8 mouse cellular contexts compared by ENCODE assay signal in the genomic region with DNA sequence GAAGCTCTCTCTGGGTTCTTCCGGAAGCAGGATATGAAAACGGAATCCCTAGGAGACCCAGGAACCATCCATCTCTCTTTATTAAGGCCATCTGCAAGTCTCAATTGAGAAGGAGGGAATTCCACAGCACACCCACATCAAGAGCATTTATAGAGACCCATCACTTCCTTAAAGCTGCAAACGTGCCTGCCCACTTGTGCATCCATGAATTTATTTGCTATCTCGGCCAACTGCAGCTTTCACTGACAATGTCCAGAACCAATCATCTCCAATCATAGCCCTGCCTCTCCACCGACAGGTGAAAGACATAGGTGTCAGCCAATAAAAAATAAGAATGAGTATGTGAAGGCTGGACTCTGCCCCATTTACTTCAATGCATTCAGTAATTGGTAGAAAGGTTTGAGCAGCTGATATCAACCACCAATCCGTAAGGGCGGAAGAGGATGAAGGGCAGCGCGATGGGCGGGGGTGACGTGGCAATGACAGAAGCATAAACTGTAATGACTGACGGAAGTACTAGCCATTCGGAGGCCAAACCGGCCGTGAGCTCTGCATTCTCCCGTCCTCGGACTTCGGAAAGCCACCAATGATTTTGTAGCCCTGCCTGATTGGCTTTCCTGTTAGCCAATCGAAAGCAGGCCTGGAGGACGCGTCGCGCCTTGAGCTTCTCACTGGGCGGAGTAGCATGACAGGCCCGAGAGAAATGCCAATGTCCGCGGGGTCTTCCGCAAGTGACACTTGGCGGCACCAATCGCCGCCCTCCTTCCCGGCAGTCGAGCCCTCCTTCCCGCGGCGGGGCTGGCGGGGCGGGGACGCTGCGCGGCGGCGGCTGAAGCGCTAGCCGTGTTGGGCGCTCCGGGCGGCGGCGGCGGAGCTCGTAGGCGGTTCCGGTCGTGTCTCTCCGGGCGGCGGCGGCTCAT. TPM values are rescaled to one million over a fixed set of nuclear protein-coding genes. Genes with fewer than 3 reads are reported as not detected.
DNase-seq lines count a peak whose midpoint lies in the region; ATAC-seq and TF ChIP-seq lines count a peak whose summit lies in the region.

Gene Osbp (plus strand): TSS at position 919 of the 920 bp plus-strand sequence.

- peak within 1 kb of the TSS; percentile 88 for H3K27ac ChIP-seq in embryonic facial prominence, embryonic 13.5 days
- H3K27ac ChIP-seq in kidney, adult 2 months (ENCODE audit: insufficient read depth, low read depth, low read length), result peak within 1 kb of the TSS; percentile 65
- H3K27ac ChIP-seq in limb, embryonic 12.5 days, result peak within 1 kb of the TSS; percentile 74
- H3K27ac ChIP-seq in midbrain, embryonic 15.5 days, result peak within 1 kb of the TSS; percentile 86
- peak within 1 kb of the TSS; percentile 78 for H3K27ac ChIP-seq in spleen, adult 2 months (ENCODE audit: insufficient read depth, low read length)

- peaks cover 14% of the 10 kb centered on the region for H3K4me1 ChIP-seq in embryonic facial prominence, embryonic 13.5 days
- H3K4me1 ChIP-seq in kidney, adult 2 months (ENCODE audit: control insufficient read depth, insufficient read depth, low read length), result peaks cover 5% of the 10 kb centered on the region
- peaks cover 23% of the 10 kb centered on the region for H3K4me1 ChIP-seq in limb, embryonic 12.5 days (replicated peaks)
- H3K4me1 ChIP-seq in midbrain, embryonic 15.5 days, result peaks cover 31% of the 10 kb centered on the region
- no peaks in the 10 kb centered on the region for H3K4me1 ChIP-seq in spleen, adult 2 months (ENCODE audit: control insufficient read depth, insufficient read depth, insufficient read length)

- peak; percentile 97 for ATAC-seq in embryonic facial prominence, embryonic 13.5 days (ENCODE audit: insufficient number of reproducible peaks, insufficient read depth, low FRiP score, low TSS enrichment, low read depth)
- peak; percentile 98 for ATAC-seq in limb, embryonic 12.5 days (ENCODE audit: insufficient number of reproducible peaks, insufficient read depth, low FRiP score, low TSS enrichment, low read depth)
- ATAC-seq in midbrain, embryonic 15.5 days (replicated peaks), result peak; percentile 98

- 0% methylated on average over 54 of the region's 59 CpGs for WGBS in embryonic facial prominence, embryonic 13.5 days
- WGBS in kidney, adult 2 months, result under 1% methylated on average over 59 of the region's 59 CpGs
- under 1% methylated on average over 50 of the region's 59 CpGs for WGBS in limb, embryonic 12.5 days
- under 1% methylated on average over 59 of the region's 59 CpGs for WGBS in midbrain, embryonic 15.5 days
- under 1% methylated on average over 59 of the region's 59 CpGs for WGBS in spleen, adult 2 months

- H3K27me3 ChIP-seq in embryonic facial prominence, embryonic 13.5 days, result no peaks in the 10 kb centered on the region
- H3K27me3 ChIP-seq in kidney, adult 2 months (replicated peaks; ENCODE audit: control insufficient read depth, insufficient read depth, low read length), result no peaks in the 10 kb centered on the region
- H3K27me3 ChIP-seq in limb, embryonic 12.5 days, result no peaks in the 10 kb centered on the region
- no peaks in the 10 kb centered on the region for H3K27me3 ChIP-seq in midbrain, embryonic 15.5 days (replicated peaks)
- H3K27me3 ChIP-seq in spleen, adult 2 months (ENCODE audit: control insufficient read depth, insufficient read depth, low read length), result no peaks in the 10 kb centered on the region

- peak within 1 kb of the TSS; percentile 85 for H3K9ac ChIP-seq in embryonic facial prominence, embryonic 13.5 days
- peak within 1 kb of the TSS; percentile 73 for H3K9ac ChIP-seq in limb, embryonic 12.5 days (replicated peaks)
- H3K9ac ChIP-seq in midbrain, embryonic 15.5 days, result peak within 1 kb of the TSS; percentile 64

- peak within 1 kb of the TSS; percentile 79 for H3K4me2 ChIP-seq in embryonic facial prominence, embryonic 13.5 days
- peak within 1 kb of the TSS; percentile 95 for H3K4me2 ChIP-seq in limb, embryonic 12.5 days
- H3K4me2 ChIP-seq in midbrain, embryonic 15.5 days, result peak within 1 kb of the TSS; percentile 82

- H3K4me3 ChIP-seq in embryonic facial prominence, embryonic 13.5 days, result peak within 1 kb of the TSS; percentile 86
- H3K4me3 ChIP-seq in kidney, adult 2 months (ENCODE audit: insufficient read depth, low read depth, low read length), result peak within 1 kb of the TSS; percentile 100
- H3K4me3 ChIP-seq in limb, embryonic 12.5 days (replicated peaks), result peak within 1 kb of the TSS; percentile 79
- H3K4me3 ChIP-seq in midbrain, embryonic 15.5 days, result peak within 1 kb of the TSS; percentile 72
- H3K4me3 ChIP-seq in spleen, adult 2 months (ENCODE audit: extremely low read depth, insufficient read depth, insufficient read length), result peak within 1 kb of the TSS; percentile 79

- H3K9me3 ChIP-seq in embryonic facial prominence, embryonic 13.5 days, result no peaks in the 10 kb centered on the region
- peaks cover 4% of the 10 kb centered on the region; the same call in 1 of the 2 replicates for H3K9me3 ChIP-seq in limb, embryonic 12.5 days
- no peaks in the 10 kb centered on the region for H3K9me3 ChIP-seq in midbrain, embryonic 15.5 days

- peak; percentile 95 for DNase-seq in 3134 (ENCODE audit: extremely low read depth, insufficient read length, low spot score)
- peak; percentile 98 to 99 for DNase-seq in adrenal gland, postnatal 36 days
- DNase-seq in heart, adult 18-20 months, result peak; percentile 100
- peak; percentile 100 for DNase-seq in kidney, adult 2 months
- peak; percentile 99 to 100 for DNase-seq in spleen, adult 2 months (ENCODE audit: low read depth in 1 of 2, low spot score in 2 of 2)

- TF ChIP-seq POLR2A in kidney, adult 2 months (IDR thresholded peaks at IDR 0.05; ENCODE audit: low read depth, low read length), result no peak
- peak; percentile 79 for TF ChIP-seq POLR2A in spleen, adult 2 months (IDR thresholded peaks at IDR 0.05; ENCODE audit: low read depth, low read length)

- TF ChIP-seq CTCF in kidney, adult 2 months (conservative IDR thresholded peaks at IDR 0.05; ENCODE audit: insufficient read depth, insufficient read length, low read depth, low read length), result no peak
- no peak for TF ChIP-seq CTCF in spleen, adult 2 months (IDR thresholded peaks at IDR 0.05; ENCODE audit: extremely low read depth, insufficient read depth, insufficient read length, insufficient replicate concordance)

- H3K36me3 ChIP-seq in embryonic facial prominence, embryonic 13.5 days, result peaks cover 5% of the 10 kb centered on the region; the same call in 1 of the 2 replicates
- no peaks in the 10 kb centered on the region for H3K36me3 ChIP-seq in kidney, adult 2 months (ENCODE audit: control insufficient read depth, insufficient read depth, low read length)
- H3K36me3 ChIP-seq in limb, embryonic 12.5 days, result peaks cover 4% of the 10 kb centered on the region; the same call in 1 of the 2 replicates
- no peaks in the 10 kb centered on the region for H3K36me3 ChIP-seq in midbrain, embryonic 15.5 days (replicated peaks)
- no peaks in the 10 kb centered on the region for H3K36me3 ChIP-seq in spleen, adult 2 months (ENCODE audit: control insufficient read depth, insufficient read depth, low read length)

RNA-seq across cellular contexts. Expression of gene Osbp, which starts in this region (rescaled TPM):
- total RNA-seq in adrenal gland, postnatal 36 days (2021), result 100 to 1,000 TPM in 1 of 2 experiments, 10 to 100 TPM in 1; 81.5 to 117 TPM
- 5.0 and 7.0 TPM in 2 replicates for polyA plus RNA-seq in embryonic facial prominence, embryonic 13.5 days (2015; fragmentation: Nextera tagmentation; extraction: Ambion mirVana)
- 10 to 100 TPM; 97.2 to 99.2 TPM for total RNA-seq in heart, adult 18-20 months (2021)
- polyA plus RNA-seq in kidney, adult 2 months (2012; rRNA removed), result 21.7 and 24.8 TPM in 2 replicates
- 4.9 and 5.1 TPM in 2 replicates for polyA plus RNA-seq in limb, embryonic 12.5 days (2016; fragmentation: Nextera tagmentation; extraction: Ambion mirVana)
- 3.9 and 4.0 TPM in 2 replicates for polyA plus RNA-seq in midbrain, embryonic 15.5 days (2015; fragmentation: Nextera tagmentation; extraction: Ambion mirVana)
- polyA plus RNA-seq in spleen, adult 2 months (2012; rRNA removed), result 9.5 and 9.6 TPM in 2 replicates

Comparison
In these comparisons a context has a peak if more than half of its experiments do, and no peak if none do; other contexts are left out.
1. Peak in every context shown above with its lines: DNase-seq, ATAC-seq, H3K4me3 ChIP-seq and H3K27ac ChIP-seq.